Mouse (Mus musculus): ENCODE data around the gene Anks1b. TPM values are rescaled to one million over a fixed set of nuclear protein-coding genes. Genes with fewer than 3 reads are reported as not detected.

Gene Anks1b
- polyA plus RNA-seq, 1 experiment from 2014 or later: 0.01 TPM

DNA sequence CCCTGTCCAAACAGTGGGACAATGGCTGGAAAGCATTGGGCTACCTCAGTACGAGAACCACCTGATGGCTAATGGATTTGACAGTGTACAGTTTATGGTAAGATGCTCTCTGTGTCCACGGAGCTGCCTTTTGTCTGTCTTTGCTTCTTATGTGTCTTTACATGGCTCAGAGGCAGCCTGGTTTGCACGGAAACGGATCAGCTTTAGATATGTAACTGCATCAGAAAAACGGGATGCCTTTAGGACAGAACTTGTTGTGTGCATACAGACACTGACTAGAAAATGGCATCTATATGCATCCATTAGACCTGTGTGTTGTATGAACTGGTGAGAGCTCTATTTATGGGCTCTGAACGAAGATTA, 703.8 kb downstream of the Anks1b start:
- ATAC-seq (no peak), DNase-seq (ENCODE audit: low read depth, low spot score) (no peak)
- POLR2A ChIA-PET: no interaction called here
- H3K27me3 ChIP-seq: peaks cover 29% of the 10 kb centered on the region
- CTCF ChIA-PET: interaction anchor here (1.4 kb wide), 1 partner anchor 7 kb away, joined by 3 read pairs; no protein-coding TSS in a partner anchor
- no peak for TF ChIP-seq CTCF (IDR thresholded peaks at IDR 0.05)
- in situ Hi-C loops (cut with MboI; ENCODE audit: low pct_unique_long_range_greater_than_20kb): no loop called here

DNA sequence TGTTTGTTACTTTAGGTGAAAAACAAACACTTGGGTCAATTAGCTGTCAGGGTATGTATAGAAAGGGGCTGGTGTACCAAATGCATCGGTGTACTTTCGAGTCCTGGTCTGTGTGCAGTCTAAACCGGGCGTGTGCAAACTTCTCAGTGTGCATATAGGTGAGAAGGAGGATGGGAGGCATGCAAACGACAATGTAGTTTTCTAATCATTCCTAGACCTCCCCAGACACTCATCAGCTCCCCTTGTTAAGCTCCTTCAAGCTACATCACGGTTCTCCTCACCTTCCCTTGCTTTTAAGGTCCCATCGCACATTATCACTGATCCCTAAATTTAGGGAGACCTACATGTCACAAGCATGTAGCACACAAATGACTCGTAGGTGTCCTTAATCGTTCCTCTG, 704.5 kb downstream of the Anks1b start:
- POLR2A ChIA-PET: no interaction called here
- in situ Hi-C loops (cut with MboI; ENCODE audit: low pct_unique_long_range_greater_than_20kb): no loop called here

DNA sequence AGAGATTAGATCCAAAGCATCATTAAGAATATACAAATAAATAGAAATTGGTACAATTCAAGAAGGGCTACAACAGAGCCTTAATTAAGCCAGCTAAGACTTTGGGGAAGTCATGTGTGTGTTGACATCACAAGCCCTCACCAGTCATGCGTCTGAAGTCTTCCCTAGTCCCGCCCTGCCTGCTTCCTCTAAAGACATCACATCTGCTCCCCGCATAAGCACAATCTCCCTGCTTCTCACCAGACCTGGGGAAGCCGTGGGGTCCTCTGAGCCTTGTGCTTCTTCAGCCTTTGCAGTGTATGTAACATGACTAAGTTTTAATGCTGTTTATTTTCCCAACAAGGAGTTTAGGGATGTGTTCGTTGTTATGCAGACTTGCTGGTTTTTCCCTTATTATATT, 706.7 kb downstream of the Anks1b start:
- in situ Hi-C loops (cut with MboI; ENCODE audit: low pct_unique_long_range_greater_than_20kb): no loop called here
- ChIA-PET CTCF (no interaction called here), POLR2A (no interaction called here)
- H3K27me3 ChIP-seq: peaks cover 31% of the 10 kb centered on the region
- TF ChIP-seq CTCF (IDR thresholded peaks at IDR 0.05): no peak
- ATAC-seq (no peak), DNase-seq (ENCODE audit: low read depth, low spot score) (no peak)

More for the DNA sequence above, 704.5 kb downstream of the Anks1b start:
- CTCF ChIA-PET: no interaction called here
- no peak for DNase-seq (ENCODE audit: low read depth, low spot score)
- ATAC-seq: no peak
- TF ChIP-seq CTCF (IDR thresholded peaks at IDR 0.05): no peak
- peaks cover 29% of the 10 kb centered on the region for H3K27me3 ChIP-seq

DNA sequence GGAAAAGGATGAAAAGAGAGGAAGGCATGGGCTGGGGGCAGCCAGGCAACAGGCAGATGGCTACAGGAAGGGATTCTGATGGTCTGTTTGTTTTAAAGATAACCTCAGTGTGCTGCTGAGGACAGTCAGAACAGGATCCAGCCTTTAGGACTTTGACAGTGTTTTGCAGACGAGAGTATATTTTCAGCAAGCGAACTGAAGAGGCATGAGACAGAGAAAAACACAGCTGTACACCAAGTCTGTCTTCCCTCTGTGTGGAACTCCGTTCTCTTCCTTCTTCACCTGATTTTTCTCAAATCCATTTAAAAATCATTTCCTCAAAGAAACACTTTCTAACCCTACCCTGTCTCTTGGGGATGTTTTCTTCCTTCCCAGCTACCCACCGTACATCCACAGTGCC, 710.7 kb downstream of the Anks1b start:
- in situ Hi-C loops (cut with MboI; ENCODE audit: low pct_unique_long_range_greater_than_20kb): no loop called here
- TF ChIP-seq CTCF (IDR thresholded peaks at IDR 0.05): no peak
- CTCF ChIA-PET: interaction anchor here (1.0 kb wide), 1 partner anchor 8 kb away, joined by 3 read pairs; no protein-coding TSS in a partner anchor
- peaks cover 32% of the 10 kb centered on the region for H3K27me3 ChIP-seq
- no peak for DNase-seq (ENCODE audit: low read depth, low spot score)
- POLR2A ChIA-PET: no interaction called here
- no peak for ATAC-seq

DNA sequence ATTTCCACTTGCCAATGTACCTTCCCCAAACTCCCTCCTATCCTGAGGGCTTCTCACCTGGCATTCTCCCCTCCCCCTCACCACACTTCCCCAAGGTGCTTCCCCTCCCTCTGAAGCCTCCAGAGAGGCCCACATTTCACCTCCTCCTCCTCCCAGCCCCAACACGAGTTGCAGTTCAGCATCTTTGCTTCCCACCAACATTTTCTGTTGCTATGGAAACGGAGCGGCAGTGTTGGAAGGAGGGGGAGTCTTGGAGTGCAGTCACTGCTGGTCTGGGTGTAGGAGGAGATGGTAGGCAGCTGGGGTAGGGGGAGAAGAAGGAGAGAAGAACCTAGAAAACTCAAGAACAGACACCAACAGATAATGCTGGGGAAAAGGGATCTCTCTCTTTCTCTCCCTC, 722.8 kb downstream of the Anks1b start:
- TF ChIP-seq CTCF (IDR thresholded peaks at IDR 0.05): no peak
- DNase-seq (ENCODE audit: low read depth, low spot score): no peak
- ATAC-seq: no peak
- POLR2A ChIA-PET: no interaction called here
- in situ Hi-C loops (cut with MboI; ENCODE audit: low pct_unique_long_range_greater_than_20kb): no loop called here
- H3K27me3 ChIP-seq: no peaks in the 10 kb centered on the region
- CTCF ChIA-PET: no interaction called here

DNA sequence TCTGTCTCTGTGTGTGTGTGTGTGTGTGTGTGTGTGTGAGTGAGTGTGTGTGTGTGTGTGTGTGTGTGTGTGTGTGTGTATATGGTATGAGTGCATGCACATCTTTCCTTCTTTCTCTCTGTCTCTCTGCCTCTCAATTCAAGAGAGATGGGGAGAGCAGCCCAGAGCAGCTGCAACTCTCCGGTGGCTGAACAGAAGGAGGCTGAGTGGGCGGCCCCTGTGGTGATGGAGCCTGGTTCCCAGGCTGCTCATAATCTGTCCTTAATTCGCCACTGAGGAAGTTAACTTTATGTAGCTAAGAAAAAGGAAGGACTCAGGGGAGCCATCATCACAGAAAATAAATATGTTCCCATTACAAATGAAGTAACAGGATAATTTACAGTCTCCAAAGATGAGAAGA, 723.3 kb downstream of the Anks1b start:
- POLR2A ChIA-PET: no interaction called here
- CTCF ChIA-PET: no interaction called here
- no peak for ATAC-seq
- TF ChIP-seq CTCF (IDR thresholded peaks at IDR 0.05): no peak
- H3K27me3 ChIP-seq: no peaks in the 10 kb centered on the region
- in situ Hi-C loops (cut with MboI; ENCODE audit: low pct_unique_long_range_greater_than_20kb): no loop called here
- no peak for DNase-seq (ENCODE audit: low read depth, low spot score)

DNA sequence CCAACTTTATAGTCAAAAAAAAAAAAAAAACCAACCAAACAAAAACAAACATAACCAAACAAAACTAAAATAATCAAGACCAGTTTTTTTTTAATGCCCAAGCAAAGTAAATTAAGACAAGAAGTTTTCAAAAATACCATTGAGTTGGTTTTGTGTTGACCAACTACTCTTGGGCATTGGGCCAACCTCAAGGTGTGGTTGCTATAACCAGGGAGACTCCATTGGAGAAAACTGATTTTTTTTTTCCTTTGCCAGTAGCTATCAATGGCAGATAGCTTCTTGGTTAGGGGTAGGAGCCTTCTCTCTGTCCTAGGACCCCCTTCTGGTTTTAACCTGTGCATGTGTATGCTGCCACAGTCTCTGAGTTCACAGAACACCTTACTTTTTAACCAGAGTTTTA, 725.8 kb downstream of the Anks1b start:
- ChIA-PET CTCF (no interaction called here), POLR2A (no interaction called here)
- in situ Hi-C loops (cut with MboI; ENCODE audit: low pct_unique_long_range_greater_than_20kb): no loop called here
- H3K27me3 ChIP-seq: no peaks in the 10 kb centered on the region
- no peak for TF ChIP-seq CTCF (IDR thresholded peaks at IDR 0.05)
- DNase-seq (ENCODE audit: low read depth, low spot score) (no peak), ATAC-seq (no peak)

DNA sequence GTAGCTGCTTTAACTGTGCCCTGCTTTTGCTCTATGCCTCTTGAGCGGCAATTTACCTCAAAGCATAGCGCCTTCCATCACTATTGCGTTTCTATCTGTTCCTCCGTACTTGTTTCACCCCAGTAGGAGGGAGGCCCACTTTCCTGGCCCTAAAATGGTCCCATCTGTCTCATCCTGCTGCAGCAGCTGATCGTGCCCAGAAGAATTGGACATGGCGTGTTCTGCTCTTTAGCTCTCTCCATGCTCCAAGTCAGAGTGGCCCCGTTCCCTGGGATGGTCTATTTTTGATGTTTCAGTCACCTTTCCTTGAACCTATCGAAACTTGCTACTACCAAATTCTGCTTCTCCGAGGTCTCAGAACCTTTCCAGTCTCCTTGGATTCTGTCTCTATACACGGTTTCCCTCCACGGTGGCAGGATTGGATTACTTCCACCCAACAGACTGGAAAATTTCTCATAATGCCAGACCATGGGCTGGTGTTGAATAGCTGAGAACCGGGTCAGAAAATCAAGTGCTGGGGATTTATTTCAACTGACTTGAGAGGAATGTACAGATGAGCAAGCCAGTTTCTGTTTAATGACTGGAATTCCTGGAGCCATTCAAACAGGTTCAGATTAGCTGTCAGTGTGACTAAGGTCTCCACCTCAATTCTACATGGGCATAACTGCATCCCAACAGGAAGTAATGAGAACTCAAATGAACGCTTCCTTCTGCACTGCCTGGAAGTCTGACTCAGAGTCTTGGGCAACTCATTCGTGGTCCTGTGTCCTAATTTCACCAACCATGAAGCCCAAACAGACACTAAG, 726.6 kb downstream of the Anks1b start:
- in situ Hi-C loops (cut with MboI; ENCODE audit: low pct_unique_long_range_greater_than_20kb): no loop called here
- ATAC-seq (peak; percentile 67), DNase-seq (ENCODE audit: low read depth, low spot score) (peak; percentile 17)
- ChIA-PET POLR2A (no interaction called here), CTCF (no interaction called here)
- no peaks in the 10 kb centered on the region for H3K27me3 ChIP-seq
- TF ChIP-seq CTCF (IDR thresholded peaks at IDR 0.05): no peak

DNA sequence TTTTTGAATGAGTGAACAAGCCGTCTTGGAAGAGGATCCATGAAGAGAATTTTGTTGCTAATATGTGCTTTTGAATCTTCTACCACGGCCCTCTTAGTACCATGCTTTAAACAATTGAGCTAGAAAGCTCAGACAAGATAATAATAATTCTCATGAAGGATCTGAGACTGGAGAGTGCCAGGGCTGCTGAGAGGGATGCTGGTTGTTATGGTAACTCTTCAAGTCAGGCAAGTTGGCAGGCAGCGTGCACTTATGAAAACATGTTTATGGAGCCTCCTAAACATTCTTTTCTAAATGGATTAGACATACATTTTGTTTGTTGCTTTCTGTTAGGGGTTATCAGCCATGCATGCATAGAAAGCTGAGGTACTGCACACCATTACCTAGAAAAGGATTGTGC, 734.3 kb downstream of the Anks1b start:
- no peak for ATAC-seq
- DNase-seq (ENCODE audit: low read depth, low spot score): no peak
- TF ChIP-seq CTCF (IDR thresholded peaks at IDR 0.05): no peak
- POLR2A ChIA-PET: no interaction called here
- CTCF ChIA-PET: no interaction called here
- in situ Hi-C loops (cut with MboI; ENCODE audit: low pct_unique_long_range_greater_than_20kb): no loop called here
- no peaks in the 10 kb centered on the region for H3K27me3 ChIP-seq

DNA sequence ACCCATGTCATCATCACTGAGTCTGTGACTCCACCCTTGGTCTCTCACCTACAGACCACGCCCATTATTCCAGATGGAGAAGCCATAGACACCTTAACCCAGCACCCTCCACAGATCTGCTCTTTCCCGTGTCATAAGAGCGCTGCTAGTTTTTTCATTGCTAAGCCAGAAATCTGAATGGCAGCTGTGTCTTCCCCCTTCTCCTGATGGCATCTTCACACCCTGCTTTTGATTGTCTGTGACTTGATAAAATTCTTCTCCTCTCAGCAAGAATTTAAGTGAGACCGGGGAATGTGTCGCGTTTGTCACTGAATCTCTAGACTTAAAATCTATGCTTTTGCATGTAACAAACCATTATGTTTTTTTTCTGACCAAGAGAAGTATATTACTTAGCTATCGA, 736.1 kb downstream of the Anks1b start:
- in situ Hi-C loops (cut with MboI; ENCODE audit: low pct_unique_long_range_greater_than_20kb): no loop called here
- TF ChIP-seq CTCF (IDR thresholded peaks at IDR 0.05): no peak
- no peaks in the 10 kb centered on the region for H3K27me3 ChIP-seq
- ChIA-PET CTCF (no interaction called here), POLR2A (no interaction called here)
- ATAC-seq: no peak
- DNase-seq (ENCODE audit: low read depth, low spot score): no peak

DNA sequence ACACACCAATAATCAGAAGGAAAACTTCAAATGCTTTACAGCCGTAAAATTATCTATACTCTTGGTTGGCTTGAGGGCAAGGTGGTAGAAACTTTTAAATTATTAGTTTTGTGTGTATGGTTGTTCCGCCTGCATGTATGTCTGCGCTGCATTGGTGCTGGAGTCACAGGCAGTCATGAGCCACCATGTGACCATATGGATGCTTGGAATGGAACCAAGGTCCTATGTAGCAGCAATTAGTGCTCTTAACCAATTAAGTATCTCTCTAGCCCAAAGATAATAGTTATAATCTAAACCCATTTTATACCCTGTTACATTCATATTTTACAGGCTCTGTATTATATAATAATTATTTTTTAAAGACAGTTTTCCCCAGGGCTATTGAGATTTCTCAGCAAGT, 739.7 kb downstream of the Anks1b start:
- in situ Hi-C loops (cut with MboI; ENCODE audit: low pct_unique_long_range_greater_than_20kb): no loop called here
- ChIA-PET CTCF (no interaction called here), POLR2A (no interaction called here)
- H3K27me3 ChIP-seq: no peaks in the 10 kb centered on the region
- no peak for DNase-seq (ENCODE audit: low read depth, low spot score)
- no peak for ATAC-seq
- TF ChIP-seq CTCF (IDR thresholded peaks at IDR 0.05): no peak

DNA sequence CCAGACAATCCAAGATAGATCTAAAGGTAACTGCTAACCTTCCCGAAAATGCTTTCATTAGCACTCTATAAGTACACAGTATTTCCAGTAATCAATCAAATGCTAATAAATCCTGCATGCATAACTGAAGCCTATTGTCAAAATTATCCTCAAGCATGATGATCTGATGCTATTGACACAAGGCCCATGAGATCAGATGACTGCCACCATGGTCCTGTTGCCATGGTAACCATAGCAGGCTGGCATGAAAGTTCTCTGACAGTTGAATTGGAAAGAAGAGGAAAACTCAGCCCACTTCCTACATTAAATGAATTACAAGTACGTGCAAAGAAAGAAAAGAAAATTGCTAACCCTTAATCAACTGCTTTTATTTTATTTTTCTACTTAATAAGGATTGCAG, 741.9 kb downstream of the Anks1b start:
- in situ Hi-C loops (cut with MboI; ENCODE audit: low pct_unique_long_range_greater_than_20kb): no loop called here
- no peak for TF ChIP-seq CTCF (IDR thresholded peaks at IDR 0.05)
- ATAC-seq: no peak
- no peaks in the 10 kb centered on the region for H3K27me3 ChIP-seq
- ChIA-PET POLR2A (no interaction called here), CTCF (no interaction called here)
- no peak for DNase-seq (ENCODE audit: low read depth, low spot score)
